Mouse (Mus musculus) hindbrain, embryonic 12.5 days (tissue): ENCODE data around the gene Dcp1b. TPM values are rescaled to one million over a fixed set of nuclear protein-coding genes. Genes with fewer than 3 reads are reported as not detected.

Experiments used
- ATAC-seq: fragments of 200-750 bp; cut with Nextera tagmentation; 2 replicates; pipeline ENCODE4 v1.8.0; 2017; ENCODE audit warnings: moderate TSS enrichment; ENCODE audit not compliant: low FRiP score
- H3K27ac ChIP-seq: fragments of 300-500 bp; sonication (generic); 2 replicates; pipeline ENCODE4 v1.5.1; 2016; ENCODE audit warnings: mild to moderate bottlenecking
- H3K27me3 ChIP-seq: fragments of 300-500 bp; sonication (generic); 2 replicates; pipeline ENCODE4 v1.6.1; 2016; ENCODE audit warnings: mild to moderate bottlenecking
- H3K36me3 ChIP-seq: fragments of 300-500 bp; sonication (generic); 2 replicates; pipeline ENCODE4 v1.6.1; 2016; ENCODE audit warnings: mild to moderate bottlenecking
- H3K4me1 ChIP-seq: fragments of 300-500 bp; sonication (generic); 2 replicates; pipeline ENCODE4 v1.6.1; 2016
- H3K4me2 ChIP-seq: fragments of 300-500 bp; sonication (generic); replicated peaks from 2 replicates; pipeline ENCODE4 v1.6.1; 2016; ENCODE audit warnings: mild to moderate bottlenecking
- H3K4me3 ChIP-seq: fragments of 300-500 bp; sonication (generic); 2 replicates; pipeline ENCODE4 v1.5.1; 2016; ENCODE audit warnings: mild to moderate bottlenecking
- H3K9ac ChIP-seq: fragments of 300-500 bp; sonication (generic); 2 replicates; pipeline ENCODE4 v1.6.1; 2016; ENCODE audit warnings: mild to moderate bottlenecking, moderate library complexity
- H3K9me3 ChIP-seq: fragments of 300-500 bp; sonication (generic); replicated peaks from 2 replicates; pipeline ENCODE4 v1.6.1; 2016; ENCODE audit warnings: mild to moderate bottlenecking
- WGBS: fragments of 180-500 bp; shearing (Covaris S2); methylation state at CpG from one replicate; pipeline ENCODE4 v1.1.7; 2016; 5-methylcytosine and 5-hydroxymethylcytosine counted together
- polyA plus RNA-seq: library from polyadenylated mRNA; unstranded; fragments of >200 nt; fragmentation: Nextera tagmentation; extraction: Ambion mirVana; gene quantifications from 2 replicates; pipeline ENCODE4 v1.2.1, GENCODE M21; 2016

Gene Dcp1b
- polyA plus RNA-seq, 1 experiment from 2014 or later, result 12.7 TPM

DNA sequence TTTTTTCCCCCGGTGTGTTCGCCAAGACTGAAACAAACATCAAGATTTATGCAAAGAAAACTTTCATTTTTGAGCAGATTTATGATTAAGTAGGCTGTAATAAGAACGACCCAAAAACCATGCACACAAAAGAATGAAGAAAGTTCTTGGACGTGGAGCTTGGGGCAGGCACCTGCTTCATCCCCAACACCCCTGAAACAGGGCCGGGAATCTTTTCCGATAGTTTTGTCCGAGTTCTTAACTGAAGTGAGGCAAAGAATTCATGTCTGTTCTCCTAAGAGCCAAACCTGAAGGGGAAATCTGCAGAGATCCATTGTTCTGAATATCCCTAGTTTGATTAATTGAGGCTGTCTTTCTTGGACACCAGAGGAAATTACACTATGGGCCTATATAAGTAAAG is 1.1 kb downstream of the Dcp1b start:
- Histone ChIP-seq H3K4me1 (peaks cover 18% of the 10 kb centered on the region), H3K9ac (no peak overlapping the region), H3K4me3 (peak overlapping the region; percentile 82), H3K36me3 (0 out of 2 replicates have a peak, but pooled peaks cover 5% of the 10 kb centered on the region), H3K27ac (0 out of 2 replicates have a peak overlapping the region, but pooled peaks have one; percentile 7), H3K4me2 (peak overlapping the region; percentile 66), H3K9me3 (no peaks in the 10 kb centered on the region), H3K27me3 (no peaks in the 10 kb centered on the region)
- 77% methylated on average over 7 of the region's 7 CpGs for WGBS
- no peak for ATAC-seq

DNA sequence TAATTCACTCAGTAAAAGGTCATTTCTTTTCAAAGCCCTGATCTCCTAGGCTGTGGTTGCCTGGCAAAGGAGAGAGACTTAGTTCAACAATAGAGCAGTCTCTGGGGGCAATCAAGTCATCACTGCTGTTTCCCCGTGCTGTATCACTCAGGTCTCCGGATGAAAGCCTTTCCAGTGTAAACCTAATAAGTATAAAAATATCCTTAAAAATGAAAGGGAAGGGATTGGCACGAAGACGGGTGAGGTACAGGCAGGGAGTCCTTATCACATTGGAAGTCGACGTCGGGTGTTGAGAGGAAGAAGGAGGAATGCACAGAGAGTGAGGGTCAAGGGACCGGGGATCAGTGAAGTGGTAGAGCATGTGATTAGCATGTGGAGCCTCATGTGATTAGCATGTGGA is 2.0 kb downstream of the Dcp1b start:
- 63% methylated on average over 8 of the region's 8 CpGs for WGBS

DNA sequence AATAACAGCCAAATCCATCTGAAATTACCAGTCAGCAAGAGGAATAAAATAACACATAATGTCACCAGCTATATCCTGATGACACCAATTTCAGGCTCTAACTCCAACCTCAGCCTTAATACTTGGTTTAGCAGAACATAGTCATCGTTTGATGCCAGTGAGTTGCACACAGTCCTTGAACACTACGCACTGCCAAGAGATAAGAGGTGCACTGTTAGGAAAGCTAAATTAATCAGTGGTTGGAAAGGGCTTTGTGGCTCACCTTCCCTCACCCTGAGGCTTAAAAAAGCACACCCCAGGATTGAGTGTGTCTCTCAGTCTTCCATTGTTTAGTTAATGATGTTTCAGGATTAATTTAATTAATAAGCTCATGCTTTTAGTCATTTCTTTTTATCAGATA is 5.1 kb downstream of the Dcp1b start:
- H3K27me3 ChIP-seq, result no peaks in the 10 kb centered on the region
- ATAC-seq, result no peak
- H3K9me3 ChIP-seq, result no peaks in the 10 kb centered on the region
- peaks cover 18% of the 10 kb centered on the region for H3K4me1 ChIP-seq
- no peak overlapping the region for H3K4me2 ChIP-seq
- 96% methylated on average over 2 of the region's 2 CpGs for WGBS
- no peak overlapping the region for H3K9ac ChIP-seq
- peaks cover 13% of the 10 kb centered on the region for H3K36me3 ChIP-seq
- no peak overlapping the region for H3K27ac ChIP-seq
- H3K4me3 ChIP-seq, result no peak overlapping the region

More for the DNA sequence above, 2.0 kb downstream of the Dcp1b start:
- Histone ChIP-seq H3K4me3 (no peak overlapping the region), H3K9me3 (no peaks in the 10 kb centered on the region), H3K27me3 (no peaks in the 10 kb centered on the region), H3K4me1 (peaks cover 18% of the 10 kb centered on the region), H3K36me3 (0 out of 2 replicates have a peak, but pooled peaks cover 5% of the 10 kb centered on the region), H3K4me2 (peak overlapping the region; percentile 66), H3K27ac (0 out of 2 replicates have a peak overlapping the region, but pooled peaks have one; percentile 7), H3K9ac (no peak overlapping the region)
- no peak for ATAC-seq

DNA sequence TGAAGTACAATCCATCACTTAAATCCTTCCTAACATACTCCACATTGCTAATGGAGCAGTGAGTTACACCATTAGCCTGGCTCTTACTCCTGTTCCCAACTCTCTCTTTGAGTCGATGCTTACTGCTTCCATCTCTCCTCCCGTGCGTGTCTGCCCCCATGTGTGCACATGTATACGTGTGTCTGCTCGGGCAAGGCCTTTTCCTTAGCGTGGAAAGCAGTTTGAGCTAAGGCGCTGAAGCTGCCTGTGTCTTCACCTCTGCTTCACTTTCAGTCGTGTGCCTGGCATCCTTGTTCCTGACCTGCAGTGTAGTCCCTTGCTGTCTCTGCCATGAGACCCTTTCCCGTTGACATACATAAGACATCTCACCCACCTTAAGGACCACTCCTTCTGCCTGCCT is 7.2 kb downstream of the Dcp1b start:
- Histone ChIP-seq H3K9me3 (no peaks in the 10 kb centered on the region), H3K4me2 (no peak overlapping the region), H3K4me3 (no peak overlapping the region), H3K9ac (no peak overlapping the region), H3K4me1 (peaks cover 5% of the 10 kb centered on the region), H3K36me3 (peaks cover 16% of the 10 kb centered on the region), H3K27ac (no peak overlapping the region), H3K27me3 (no peaks in the 10 kb centered on the region)
- WGBS, result 91% methylated on average over 9 of the region's 9 CpGs
- no peak for ATAC-seq

DNA sequence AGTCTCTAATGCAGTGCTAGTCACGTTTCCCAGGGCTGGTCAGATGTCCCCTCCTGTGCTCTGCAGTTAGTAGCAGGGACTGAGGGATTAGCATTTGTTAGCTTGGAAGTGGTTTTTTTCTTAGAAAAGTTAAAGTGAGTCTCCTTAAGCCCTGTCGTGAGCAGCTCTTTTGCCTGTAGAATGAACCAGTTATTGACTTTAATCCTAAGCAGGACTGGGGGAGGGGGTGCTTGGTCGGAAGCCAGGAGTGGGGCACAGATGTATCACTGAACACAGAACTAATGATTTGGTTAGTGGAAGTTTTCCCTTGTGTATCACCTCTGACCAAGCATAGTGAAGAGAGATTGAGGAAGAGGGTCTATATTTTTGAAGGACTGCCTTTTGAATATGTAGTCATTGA is 8.7 kb downstream of the Dcp1b start:
- Histone ChIP-seq H3K9me3 (no peaks in the 10 kb centered on the region), H3K27ac (no peak overlapping the region), H3K27me3 (no peaks in the 10 kb centered on the region), H3K4me1 (no peaks in the 10 kb centered on the region; the same call in 1 of the 2 replicates), H3K9ac (no peak overlapping the region), H3K4me3 (no peak overlapping the region), H3K4me2 (no peak overlapping the region), H3K36me3 (peaks cover 16% of the 10 kb centered on the region)
- 62% methylated on average over 3 of the region's 3 CpGs for WGBS
- ATAC-seq, result no peak

DNA sequence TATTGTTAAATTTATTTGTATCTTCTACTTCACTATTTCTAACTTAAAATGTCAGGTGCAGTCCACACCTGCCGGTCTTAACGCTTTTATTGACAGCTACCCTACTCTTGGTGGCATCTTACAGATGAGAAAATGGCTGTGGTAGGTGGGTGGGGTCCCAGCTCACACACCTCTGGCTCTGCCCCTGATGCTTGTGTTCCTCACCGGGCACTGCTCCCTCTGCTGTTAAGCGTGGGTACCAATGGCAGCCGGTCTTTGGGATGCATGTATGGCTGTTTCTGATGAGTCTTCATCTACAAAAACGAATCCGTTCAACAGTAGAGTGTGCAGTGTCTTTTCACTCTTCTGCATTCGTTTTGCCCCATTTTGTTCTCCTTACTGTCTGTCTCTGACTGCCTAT is 11.6 kb downstream of the Dcp1b start:
- Histone ChIP-seq H3K27ac (no peak overlapping the region), H3K4me2 (no peak overlapping the region), H3K9ac (no peak overlapping the region), H3K9me3 (no peaks in the 10 kb centered on the region), H3K36me3 (peaks cover 31% of the 10 kb centered on the region), H3K27me3 (no peaks in the 10 kb centered on the region), H3K4me3 (no peak overlapping the region), H3K4me1 (no peaks in the 10 kb centered on the region; the same call in 1 of the 2 replicates)
- ATAC-seq, result no peak
- 67% methylated on average over 8 of the region's 8 CpGs for WGBS

DNA sequence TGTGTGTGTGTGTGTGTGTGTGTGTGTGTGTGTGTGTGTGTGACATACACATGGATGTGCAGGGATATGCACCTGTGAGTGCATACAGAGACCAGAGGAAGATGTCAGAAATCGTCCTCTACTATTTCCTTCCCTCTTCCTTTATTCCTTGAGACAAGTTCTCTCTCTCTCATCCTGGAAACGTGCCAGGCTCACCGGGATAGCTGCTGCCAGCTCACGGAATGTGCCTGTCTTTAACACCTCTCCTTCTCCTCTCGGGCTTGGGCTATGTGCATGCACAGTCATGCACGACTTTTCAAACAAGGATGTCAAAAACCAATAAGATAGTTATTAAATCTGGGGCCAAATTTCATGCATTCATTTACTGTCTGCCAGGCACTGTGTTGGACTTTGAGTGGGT is 12.6 kb downstream of the Dcp1b start:
- H3K4me2 ChIP-seq, result no peak overlapping the region
- H3K27me3 ChIP-seq, result no peaks in the 10 kb centered on the region
- H3K9ac ChIP-seq, result no peak overlapping the region
- H3K27ac ChIP-seq, result no peak overlapping the region
- peaks cover 41% of the 10 kb centered on the region for H3K36me3 ChIP-seq
- no peaks in the 10 kb centered on the region for H3K9me3 ChIP-seq
- 81% methylated on average over 6 of the region's 6 CpGs for WGBS
- ATAC-seq, result no peak
- H3K4me3 ChIP-seq, result no peak overlapping the region
- H3K4me1 ChIP-seq, result no peaks in the 10 kb centered on the region

DNA sequence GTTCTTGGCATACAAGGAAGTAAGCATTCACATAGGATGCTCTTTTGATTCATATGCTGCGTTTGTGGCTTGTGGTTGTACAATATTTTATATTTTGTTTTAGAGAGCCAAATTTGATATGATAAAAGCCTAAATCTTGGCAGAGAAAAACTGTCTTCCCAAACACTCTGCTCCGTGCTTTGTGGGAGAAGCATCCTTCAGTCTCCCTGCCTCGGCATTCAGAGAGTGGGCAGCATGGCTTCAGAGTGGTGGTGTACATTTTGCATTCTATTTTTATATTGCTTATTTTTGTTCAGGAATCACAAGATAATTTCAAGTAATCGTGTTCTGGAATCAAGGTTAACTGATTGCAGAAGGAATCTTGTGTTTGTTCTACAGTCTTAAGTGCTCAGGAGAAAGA is 16.4 kb downstream of the Dcp1b start:
- no peak for ATAC-seq
- Histone ChIP-seq H3K36me3 (peaks cover 50% of the 10 kb centered on the region), H3K4me2 (no peak overlapping the region), H3K27ac (no peak overlapping the region), H3K9me3 (no peaks in the 10 kb centered on the region), H3K27me3 (no peaks in the 10 kb centered on the region), H3K4me1 (no peaks in the 10 kb centered on the region), H3K4me3 (no peak overlapping the region), H3K9ac (no peak overlapping the region)
- 94% methylated on average over 4 of the region's 4 CpGs for WGBS

DNA sequence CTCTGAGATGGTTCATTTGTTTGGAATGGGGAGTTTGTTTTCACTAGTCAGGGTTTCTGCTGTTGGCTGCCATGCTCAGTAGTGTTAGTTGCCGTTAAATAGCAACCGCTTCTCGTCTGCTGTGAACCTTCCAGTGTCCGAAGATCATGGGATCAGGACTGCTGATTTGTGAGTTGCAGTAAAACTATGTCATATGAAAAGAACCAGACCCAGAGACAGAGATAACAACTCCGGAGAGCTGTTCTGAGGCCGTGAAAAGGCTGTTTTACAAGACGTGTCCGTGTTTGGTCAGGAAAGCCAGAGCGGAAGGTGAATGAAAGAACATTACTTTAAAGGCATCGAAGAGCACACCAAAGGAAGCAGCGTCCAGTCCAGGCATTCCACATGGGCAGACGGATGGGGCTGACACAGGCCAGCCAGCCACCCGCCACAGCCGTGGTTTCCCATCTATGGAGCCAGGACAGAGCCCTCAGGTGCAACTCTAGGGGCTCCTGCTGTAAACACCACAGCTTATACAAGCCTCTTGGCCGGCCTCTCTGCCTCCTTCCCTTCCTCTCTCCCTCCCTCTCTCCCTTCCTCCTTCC is 18.6 kb downstream of the Dcp1b start:
- peaks cover 4% of the 10 kb centered on the region for H3K4me1 ChIP-seq
- no peaks in the 10 kb centered on the region for H3K9me3 ChIP-seq
- 84% methylated on average over 15 of the region's 15 CpGs for WGBS
- no peaks in the 10 kb centered on the region for H3K27me3 ChIP-seq
- H3K9ac ChIP-seq, result no peak overlapping the region
- ATAC-seq, result no peak
- no peak overlapping the region for H3K4me2 ChIP-seq
- no peak overlapping the region for H3K4me3 ChIP-seq
- H3K27ac ChIP-seq, result no peak overlapping the region
- H3K36me3 ChIP-seq, result peaks cover 46% of the 10 kb centered on the region

DNA sequence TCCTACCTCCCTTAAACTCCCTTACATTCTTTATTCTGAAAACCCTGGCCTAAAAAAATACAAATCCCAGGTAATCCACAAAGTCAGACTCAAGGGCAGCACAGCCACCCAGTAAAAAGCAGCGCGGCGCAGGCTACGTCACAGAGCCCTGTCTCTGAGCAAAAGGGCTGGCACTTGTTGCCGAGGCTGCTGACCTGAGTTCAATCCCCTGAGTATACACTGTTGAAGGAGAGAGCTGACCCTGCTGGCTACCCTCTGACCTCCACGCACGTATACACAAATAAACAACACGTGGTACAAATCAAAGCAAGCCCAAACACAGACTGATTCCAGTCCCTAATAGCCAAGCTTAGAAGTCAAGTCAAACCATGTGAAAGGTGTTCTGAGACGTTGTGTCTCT is 19.1 kb downstream of the Dcp1b start:
- ATAC-seq, result no peak
- WGBS, result 76% methylated on average over 9 of the region's 9 CpGs
- no peak overlapping the region for H3K27ac ChIP-seq

DNA sequence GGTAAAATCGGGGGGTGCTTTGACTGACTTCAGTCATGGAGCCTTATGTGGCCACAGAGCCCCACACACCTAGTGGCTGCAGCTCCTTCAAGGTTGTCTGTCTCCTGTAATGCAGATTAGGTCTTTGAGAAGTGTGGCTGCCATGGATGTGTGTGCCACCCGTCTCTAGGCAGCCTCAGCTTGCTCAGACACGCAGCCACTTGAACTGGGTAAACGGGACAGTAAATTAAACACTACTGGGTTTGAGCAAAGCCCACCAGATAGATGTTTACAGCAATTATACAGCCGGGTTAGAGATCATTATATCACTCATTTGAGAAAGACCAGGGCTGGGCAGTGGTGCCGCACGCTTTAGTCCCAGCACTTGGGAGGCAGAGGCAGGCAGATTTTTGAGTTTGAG is 19.5 kb downstream of the Dcp1b start:
- 92% methylated on average over 7 of the region's 7 CpGs for WGBS
- Histone ChIP-seq H3K9ac (no peak overlapping the region), H3K9me3 (no peaks in the 10 kb centered on the region), H3K27me3 (no peaks in the 10 kb centered on the region), H3K4me2 (no peak overlapping the region), H3K27ac (no peak overlapping the region), H3K36me3 (peaks cover 46% of the 10 kb centered on the region), H3K4me1 (peaks cover 13% of the 10 kb centered on the region), H3K4me3 (no peak overlapping the region)
- no peak for ATAC-seq

More for the DNA sequence above, 19.1 kb downstream of the Dcp1b start:
- H3K36me3 ChIP-seq, result peaks cover 46% of the 10 kb centered on the region
- no peak overlapping the region for H3K9ac ChIP-seq
- no peak overlapping the region for H3K4me3 ChIP-seq
- no peaks in the 10 kb centered on the region for H3K27me3 ChIP-seq
- H3K4me2 ChIP-seq, result no peak overlapping the region
- peaks cover 9% of the 10 kb centered on the region for H3K4me1 ChIP-seq
- no peaks in the 10 kb centered on the region for H3K9me3 ChIP-seq

DNA sequence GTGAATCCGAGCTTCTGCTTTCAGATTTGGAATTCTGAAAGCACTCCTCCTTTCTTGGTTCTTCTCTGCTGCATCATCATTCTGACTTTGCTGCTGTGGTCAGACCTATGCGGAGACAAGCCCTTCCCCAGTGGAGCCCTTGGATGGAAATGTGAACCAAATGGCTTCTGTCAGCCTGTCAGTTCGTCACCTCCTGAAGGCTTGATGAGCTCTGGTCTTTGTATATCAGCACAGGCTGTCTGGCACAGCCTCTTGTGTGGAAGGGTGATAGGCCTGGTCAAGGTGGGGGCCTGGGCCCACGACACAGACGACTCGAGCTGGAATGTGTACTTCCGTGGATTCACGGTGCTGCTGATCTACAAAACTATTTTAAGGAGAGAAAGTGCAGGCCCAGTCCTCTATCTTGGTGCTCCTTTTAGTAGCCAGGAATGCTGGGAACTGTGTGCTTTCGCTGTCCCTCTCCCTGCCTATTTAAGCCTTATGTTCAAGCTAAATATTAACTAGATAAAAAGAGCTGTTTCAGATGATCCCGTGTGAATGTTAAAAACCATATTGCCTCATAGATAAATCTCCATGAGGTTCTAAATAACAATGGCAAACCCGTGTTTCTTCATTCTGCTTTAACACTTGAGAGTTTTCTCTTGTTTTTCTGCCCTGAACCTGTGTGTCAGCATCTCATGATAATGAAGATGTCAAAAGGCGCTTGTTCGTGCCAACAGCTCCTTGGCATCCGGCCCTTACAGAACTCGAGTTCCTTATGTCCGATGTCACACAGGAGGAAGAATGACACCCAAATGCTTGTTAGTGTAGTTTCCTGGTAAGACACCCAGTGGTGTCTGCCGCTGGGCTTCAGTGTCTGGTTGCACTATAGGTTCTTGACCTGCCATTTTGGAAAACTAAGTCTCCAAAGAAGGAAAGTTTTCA is 21.6 kb downstream of the Dcp1b start, which contains the start of gene Cacna1c:
Cacna1c (minus strand) TSS at position 37 of the 924 bp plus-strand sequence.
- Histone ChIP-seq H3K9ac (no peak within 1 kb of the TSS), H3K9me3 (no peaks in the 10 kb centered on the region), H3K36me3 (peaks cover 29% of the 10 kb centered on the region), H3K27me3 (no peaks in the 10 kb centered on the region), H3K4me2 (no peak within 1 kb of the TSS), H3K4me1 (peaks cover 13% of the 10 kb centered on the region), H3K4me3 (no peak within 1 kb of the TSS), H3K27ac (no peak within 1 kb of the TSS)
- no peak for ATAC-seq
- WGBS, result 82% methylated on average over 17 of the region's 17 CpGs
